Mouse (Mus musculus): ENCODE results near the gene 4930447F04Rik. TPM values are rescaled to one million over a fixed set of nuclear protein-coding genes. Genes with fewer than 3 reads are reported as not detected.

Gene 4930447F04Rik
- polyA plus RNA-seq (2017; shearing (Covaris generic)) = not detected

GRCm38 (mm10) chrX:66304124-66304523 is at the start of gene 4930447F04Rik:
TSS of gene 4930447F04Rik (minus strand) at chrX:66304224.

Measured in inflammation-experienced regulatory T-cells, adult 16 weeks (primary cell).